Mouse (Mus musculus): Measurements from ENCODE around the gene Alg14. TPM values are rescaled to one million over a fixed set of nuclear protein-coding genes. Genes with fewer than 3 reads are reported as not detected.

Alg14 gene
- polyA plus RNA-seq, 1 experiment from 2014 or later, result 15.0 TPM

- Histone ChIP-seq H3K4me2 (ENCODE audit: low read depth, low read length) (no peak overlapping the region), H3K36me3 (ENCODE audit: control insufficient read depth, insufficient read depth) (no peaks in the 10 kb centered on the region), H3K9me3 (replicated peaks; ENCODE audit: control insufficient read depth, low read length) (no peaks in the 10 kb centered on the region), H3K4me3 (ENCODE audit: low read depth, low read length) (no peak overlapping the region), H3K9ac (ENCODE audit: low read depth, low read length) (no peak overlapping the region), H3K27me3 (ENCODE audit: control insufficient read depth, insufficient read depth, low read depth, low read length) (no peaks in the 10 kb centered on the region), H3K4me1 (ENCODE audit: control insufficient read depth, low read depth, low read length) (no peaks in the 10 kb centered on the region; the same call in 1 of the 2 replicates), H3K27ac (ENCODE audit: low read length) (no peak overlapping the region)
- no peak for ATAC-seq (ENCODE audit: low read depth)
- 54% methylated on average over 8 of the region's 8 CpGs for WGBS (ENCODE audit: insufficient replicate concordance)
Observed at GRCm38 (mm10) chr3:121371527-121372220, 80.1 kb downstream of the Alg14 start.

GRCm38 (mm10) chr3:121373897-121374441 is 82.4 kb downstream of the Alg14 start:
- Histone ChIP-seq H3K9me3 (replicated peaks; ENCODE audit: control insufficient read depth, low read length) (no peaks in the 10 kb centered on the region), H3K27me3 (ENCODE audit: control insufficient read depth, insufficient read depth, low read depth, low read length) (no peaks in the 10 kb centered on the region), H3K4me1 (ENCODE audit: control insufficient read depth, low read depth, low read length) (no peaks in the 10 kb centered on the region; the same call in none of the 2 replicates), H3K27ac (ENCODE audit: low read length) (no peak overlapping the region), H3K9ac (ENCODE audit: low read depth, low read length) (no peak overlapping the region), H3K36me3 (ENCODE audit: control insufficient read depth, insufficient read depth) (no peaks in the 10 kb centered on the region), H3K4me2 (ENCODE audit: low read depth, low read length) (no peak overlapping the region), H3K4me3 (ENCODE audit: low read depth, low read length) (no peak overlapping the region)
- no peak for ATAC-seq (ENCODE audit: low read depth)
- 62% methylated on average over 9 of the region's 9 CpGs for WGBS (ENCODE audit: insufficient replicate concordance)

DNA sequence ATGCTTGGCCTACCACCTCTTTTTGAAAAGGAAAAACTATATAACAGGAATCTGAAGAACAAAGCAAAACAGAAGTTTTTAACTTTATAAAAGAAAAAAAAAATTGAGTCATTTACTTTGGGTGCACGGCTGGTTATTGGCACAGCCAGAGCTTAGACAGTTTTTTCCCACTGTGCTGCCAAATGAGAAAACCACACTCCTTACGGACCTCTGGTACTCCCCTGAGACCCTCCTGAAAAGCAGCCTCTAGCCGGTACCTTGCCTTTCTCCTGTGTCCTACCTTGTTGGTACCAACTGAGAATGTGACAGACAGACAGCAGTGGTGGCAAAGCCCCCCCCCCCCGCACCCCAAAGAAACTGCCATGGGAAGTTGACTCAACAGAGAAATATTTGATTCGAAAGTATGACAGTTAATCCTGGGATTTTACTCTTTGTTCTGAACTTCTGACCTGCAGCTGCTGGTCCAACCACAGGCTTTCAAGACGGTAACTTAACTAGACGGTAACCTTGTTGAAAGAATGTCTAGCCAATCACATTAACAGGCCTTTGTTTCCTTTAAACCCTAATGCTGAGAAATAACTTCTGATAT is 84.1 kb downstream of the Alg14 start:
- Histone ChIP-seq H3K4me3 (ENCODE audit: low read depth, low read length) (no peak overlapping the region), H3K4me2 (ENCODE audit: low read depth, low read length) (no peak overlapping the region), H3K27ac (ENCODE audit: low read length) (no peak overlapping the region), H3K9me3 (replicated peaks; ENCODE audit: control insufficient read depth, low read length) (no peaks in the 10 kb centered on the region), H3K36me3 (ENCODE audit: control insufficient read depth, insufficient read depth) (no peaks in the 10 kb centered on the region), H3K27me3 (ENCODE audit: control insufficient read depth, insufficient read depth, low read depth, low read length) (no peaks in the 10 kb centered on the region), H3K9ac (ENCODE audit: low read depth, low read length) (no peak overlapping the region), H3K4me1 (ENCODE audit: control insufficient read depth, low read depth, low read length) (peaks cover 2% of the 10 kb centered on the region)
- 66% methylated on average over 7 of the region's 7 CpGs for whole genome bisulfite sequencing (ENCODE audit: insufficient replicate concordance)
- no peak for ATAC-seq (ENCODE audit: low read depth)

DNA sequence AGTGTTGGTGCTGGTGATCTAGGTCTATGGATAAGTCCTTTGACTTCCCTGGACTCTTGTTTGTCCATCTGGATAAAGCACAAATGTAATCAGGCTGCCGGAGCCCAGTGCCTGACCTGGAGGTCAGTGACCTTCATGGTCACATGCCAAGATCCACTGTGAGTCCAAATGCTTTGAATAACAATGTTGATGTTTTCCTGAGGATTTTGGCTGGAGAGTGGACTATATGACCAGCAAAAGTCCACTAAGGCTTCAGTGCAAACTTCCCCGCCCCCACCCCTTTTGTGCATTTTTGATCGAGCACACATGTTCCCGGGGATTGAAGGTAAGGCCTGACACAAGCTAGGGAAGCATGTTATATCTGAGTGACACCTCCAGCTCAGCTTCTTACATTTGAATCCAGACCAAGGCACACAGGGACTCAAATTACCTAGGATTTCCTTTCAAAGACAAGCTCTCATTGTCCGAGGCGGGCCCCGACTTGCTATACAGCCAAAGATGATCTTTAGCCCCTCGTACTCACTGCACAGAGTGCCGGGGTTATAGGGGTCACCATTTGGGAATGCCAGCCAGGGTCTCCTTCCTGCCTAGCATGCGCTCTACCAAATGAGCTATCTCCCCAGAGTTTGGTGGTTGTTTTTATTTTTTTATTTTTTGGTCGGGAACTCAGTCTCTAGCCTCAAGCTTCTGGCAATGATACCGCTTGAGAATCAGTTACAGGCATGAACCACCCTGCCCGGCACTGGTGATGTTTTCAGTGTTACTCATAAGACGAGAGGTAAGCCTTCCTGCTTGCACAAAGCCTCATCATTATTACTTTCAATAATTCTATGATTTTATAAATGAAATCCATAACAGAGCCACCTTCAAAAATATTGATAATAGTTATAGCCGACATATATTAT is 87.4 kb downstream of the Alg14 start:
- Histone ChIP-seq H3K36me3 (ENCODE audit: control insufficient read depth, insufficient read depth) (no peaks in the 10 kb centered on the region), H3K4me2 (ENCODE audit: low read depth, low read length) (no peak overlapping the region), H3K27ac (ENCODE audit: low read length) (peak overlapping the region; percentile 57), H3K4me1 (ENCODE audit: control insufficient read depth, low read depth, low read length) (peaks cover 2% of the 10 kb centered on the region), H3K9ac (ENCODE audit: low read depth, low read length) (no peak overlapping the region), H3K4me3 (ENCODE audit: low read depth, low read length) (no peak overlapping the region), H3K9me3 (replicated peaks; ENCODE audit: control insufficient read depth, low read length) (no peaks in the 10 kb centered on the region), H3K27me3 (ENCODE audit: control insufficient read depth, insufficient read depth, low read depth, low read length) (no peaks in the 10 kb centered on the region)
- WGBS (ENCODE audit: insufficient replicate concordance), result 64% methylated on average over 15 of the region's 15 CpGs
- peak; percentile 79 for ATAC-seq (ENCODE audit: low read depth)

- no peaks in the 10 kb centered on the region for H3K27me3 ChIP-seq (ENCODE audit: control insufficient read depth, insufficient read depth, low read depth, low read length)
- no peak overlapping the region for H3K4me3 ChIP-seq (ENCODE audit: low read depth, low read length)
- no peaks in the 10 kb centered on the region for H3K9me3 ChIP-seq (replicated peaks; ENCODE audit: control insufficient read depth, low read length)
- H3K27ac ChIP-seq (ENCODE audit: low read length), result no peak overlapping the region
- H3K36me3 ChIP-seq (ENCODE audit: control insufficient read depth, insufficient read depth), result no peaks in the 10 kb centered on the region
- WGBS (ENCODE audit: insufficient replicate concordance), result 63% methylated on average over 5 of the region's 5 CpGs
- H3K9ac ChIP-seq (ENCODE audit: low read depth, low read length), result no peak overlapping the region
- ATAC-seq (ENCODE audit: low read depth), result no peak
- peaks cover 2% of the 10 kb centered on the region for H3K4me1 ChIP-seq (ENCODE audit: control insufficient read depth, low read depth, low read length)
- H3K4me2 ChIP-seq (ENCODE audit: low read depth, low read length), result no peak overlapping the region
Observed at GRCm38 (mm10) chr3:121379699-121380098, 88.1 kb downstream of the Alg14 start.

GRCm38 (mm10) chr3:121387471-121388009 is 96.0 kb downstream of the Alg14 start:
- no peak overlapping the region for H3K9ac ChIP-seq (ENCODE audit: low read depth, low read length)
- no peaks in the 10 kb centered on the region for H3K36me3 ChIP-seq (ENCODE audit: control insufficient read depth, insufficient read depth)
- no peak overlapping the region for H3K4me3 ChIP-seq (ENCODE audit: low read depth, low read length)
- ATAC-seq (ENCODE audit: low read depth), result no peak
- no peak overlapping the region for H3K27ac ChIP-seq (ENCODE audit: low read length)
- no peak overlapping the region for H3K4me2 ChIP-seq (ENCODE audit: low read depth, low read length)
- no peaks in the 10 kb centered on the region; the same call in 1 of the 2 replicates for H3K4me1 ChIP-seq (ENCODE audit: control insufficient read depth, low read depth, low read length)
- H3K27me3 ChIP-seq (ENCODE audit: control insufficient read depth, insufficient read depth, low read depth, low read length), result no peaks in the 10 kb centered on the region
- no peaks in the 10 kb centered on the region for H3K9me3 ChIP-seq (replicated peaks; ENCODE audit: control insufficient read depth, low read length)
- 49% methylated on average over 3 of the region's 3 CpGs for WGBS (ENCODE audit: insufficient replicate concordance)

GRCm38 (mm10) chr3:121389366-121389765 is 97.8 kb downstream of the Alg14 start:
- Histone ChIP-seq H3K27me3 (ENCODE audit: control insufficient read depth, insufficient read depth, low read depth, low read length) (no peaks in the 10 kb centered on the region), H3K36me3 (ENCODE audit: control insufficient read depth, insufficient read depth) (no peaks in the 10 kb centered on the region), H3K4me1 (ENCODE audit: control insufficient read depth, low read depth, low read length) (no peaks in the 10 kb centered on the region; the same call in 1 of the 2 replicates), H3K9ac (ENCODE audit: low read depth, low read length) (no peak overlapping the region), H3K4me2 (ENCODE audit: low read depth, low read length) (no peak overlapping the region), H3K9me3 (replicated peaks; ENCODE audit: control insufficient read depth, low read length) (no peaks in the 10 kb centered on the region), H3K4me3 (ENCODE audit: low read depth, low read length) (no peak overlapping the region), H3K27ac (ENCODE audit: low read length) (no peak overlapping the region)
- ATAC-seq (ENCODE audit: low read depth), result peak; percentile 47
- WGBS (ENCODE audit: insufficient replicate concordance), result 37% methylated on average over 8 of the region's 8 CpGs

GRCm38 (mm10) chr3:121389860-121390530 is 98.4 kb downstream of the Alg14 start:
- no peak for ATAC-seq (ENCODE audit: low read depth)
- H3K4me1 ChIP-seq (ENCODE audit: control insufficient read depth, low read depth, low read length), result no peaks in the 10 kb centered on the region; the same call in 1 of the 2 replicates
- H3K36me3 ChIP-seq (ENCODE audit: control insufficient read depth, insufficient read depth), result no peaks in the 10 kb centered on the region
- H3K4me3 ChIP-seq (ENCODE audit: low read depth, low read length), result no peak overlapping the region
- H3K27ac ChIP-seq (ENCODE audit: low read length), result no peak overlapping the region
- no peaks in the 10 kb centered on the region for H3K9me3 ChIP-seq (replicated peaks; ENCODE audit: control insufficient read depth, low read length)
- no peak overlapping the region for H3K4me2 ChIP-seq (ENCODE audit: low read depth, low read length)
- H3K27me3 ChIP-seq (ENCODE audit: control insufficient read depth, insufficient read depth, low read depth, low read length), result no peaks in the 10 kb centered on the region
- H3K9ac ChIP-seq (ENCODE audit: low read depth, low read length), result no peak overlapping the region
- WGBS (ENCODE audit: insufficient replicate concordance), result 62% methylated on average over 17 of the region's 17 CpGs

All from liver, embryonic 16.5 days (tissue).